Mouse (Mus musculus): ENCODE measurements around the gene B130006D01Rik.

- TF ChIP-seq POLR2A (IDR thresholded peaks at IDR 0.05; ENCODE audit: insufficient read depth, low read depth, low read length) (no peak), CTCF (IDR thresholded peaks at IDR 0.05; ENCODE audit: insufficient read depth, low read depth, low read length) (no peak)
These were observed 41.3 kb upstream of the B130006D01Rik start for GRCm38 (mm10) chr11:95681995-95682601.

Data from olfactory bulb, adult 2 months (tissue).